Mouse (Mus musculus): ENCODE measurements around the gene Olfr49.
A peak's percentile ranks its signal among the peaks of the same experiment; 100 is the strongest.
"Not testable (repeated sequence)": the region's sequence is repeated elsewhere in the genome, so short reads cannot be mapped to it uniquely, and the experiment has no call there.

The Olfr49 gene

GRCm38 (mm10) chr14:54231176-54231956, 53.4 kb downstream of the Olfr49 start:
- peak; percentile 34 for DNase-seq (ENCODE audit: low read depth, low spot score)

- no peak for DNase-seq (ENCODE audit: low read depth, low spot score)
Measured at GRCm38 (mm10) chr14:54230638-54231150, 54.0 kb downstream of the Olfr49 start.

GRCm38 (mm10) chr14:54229849-54230248, 54.9 kb downstream of the Olfr49 start:
- not testable (repeated sequence) for DNase-seq (ENCODE audit: low read depth, low spot score)

GRCm38 (mm10) chr14:54228933-54229713, 55.6 kb downstream of the Olfr49 start:
- peak; percentile 65 for DNase-seq (ENCODE audit: low read depth, low spot score)

GRCm38 (mm10) chr14:54228501-54228900, 56.2 kb downstream of the Olfr49 start:
- DNase-seq (ENCODE audit: low read depth, low spot score) = no peak

All from R1 (cell line).